Mouse (Mus musculus) embryo, embryonic 9.5 days (tissue): ENCODE measurements around the gene Bcat1.
A peak's percentile ranks its signal among the peaks of the same experiment; 100 is the strongest.
"Not testable (repeated sequence)": the region's sequence is repeated elsewhere in the genome, so short reads cannot be mapped to it uniquely, and the experiment has no call there.

Experiments
- DNase-seq: peaks from one replicate; pipeline ENCODE4 v3.0.0-alpha.2; 2017; ENCODE audit errors: extremely low spot score

Bcat1 gene

DNA sequence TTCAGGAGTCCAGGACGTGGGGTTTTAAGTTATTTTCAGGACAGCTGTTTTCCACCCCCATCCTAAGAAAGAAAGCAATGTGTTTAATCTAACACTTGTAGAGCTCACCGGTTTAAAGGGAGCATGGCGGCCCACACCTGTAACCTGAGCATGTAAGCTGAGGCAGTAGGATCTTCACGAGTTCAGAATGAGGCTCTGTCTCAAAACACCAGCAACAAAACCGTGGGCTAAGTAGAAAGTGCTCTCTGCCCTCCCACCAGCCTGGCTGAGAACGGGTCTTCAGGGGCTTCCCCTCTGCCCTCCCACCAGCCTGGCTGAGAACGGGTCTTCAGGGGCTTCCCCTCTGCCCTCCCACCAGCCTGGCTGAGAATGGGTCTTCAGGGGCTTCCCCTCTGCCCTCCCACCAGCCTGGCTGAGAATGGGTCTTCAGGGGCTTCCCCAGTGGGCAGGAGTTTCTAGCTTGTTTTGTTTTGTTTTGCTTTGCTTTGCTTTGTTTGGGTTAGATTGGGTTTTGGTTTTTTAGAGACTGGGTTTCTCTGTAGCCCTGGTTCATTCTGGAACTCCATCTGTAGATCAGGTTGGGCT, 17.1 kb upstream of the Bcat1 start:
- DNase-seq = not testable (repeated sequence)

DNA sequence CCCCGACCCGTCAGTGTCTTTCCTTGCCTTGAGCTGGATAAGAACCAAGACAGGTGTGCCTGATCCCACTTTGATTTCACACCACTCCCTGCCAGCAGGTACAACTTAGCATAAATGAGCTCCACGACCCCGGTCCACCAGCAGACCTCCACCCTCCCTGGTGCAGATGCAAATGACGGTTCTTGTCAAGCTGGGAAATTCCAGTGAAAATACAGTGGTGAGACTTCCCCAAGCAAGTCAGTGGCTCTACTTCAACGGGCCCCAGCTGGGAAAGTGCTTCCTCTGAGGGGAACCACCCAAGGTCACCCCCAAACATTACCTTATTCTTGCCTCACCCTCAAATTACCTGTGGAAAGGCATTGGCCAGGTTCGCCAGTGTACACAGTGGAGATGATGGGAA, 16.0 kb upstream of the Bcat1 start:
- DNase-seq = no peak

DNA sequence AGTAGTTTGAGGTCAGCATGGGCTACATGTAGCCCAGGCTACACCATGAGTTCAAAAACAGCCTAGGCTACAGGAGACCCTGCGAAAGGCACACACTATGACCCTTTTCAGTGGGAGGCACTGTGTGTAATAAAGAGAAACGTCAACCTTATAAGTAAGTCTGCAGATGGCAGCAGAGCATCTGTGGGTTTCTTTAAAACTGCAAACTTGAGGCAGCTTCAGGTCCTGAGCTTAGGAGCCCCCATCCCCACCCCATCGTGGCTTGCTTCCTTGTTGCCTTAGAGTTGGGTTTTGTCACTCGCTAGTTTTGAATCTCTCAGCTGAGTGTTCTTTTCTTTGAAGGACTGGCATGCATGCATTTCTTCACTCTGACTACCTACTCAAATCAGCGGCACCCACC, 14.9 kb upstream of the Bcat1 start:
- no peak for DNase-seq

DNA sequence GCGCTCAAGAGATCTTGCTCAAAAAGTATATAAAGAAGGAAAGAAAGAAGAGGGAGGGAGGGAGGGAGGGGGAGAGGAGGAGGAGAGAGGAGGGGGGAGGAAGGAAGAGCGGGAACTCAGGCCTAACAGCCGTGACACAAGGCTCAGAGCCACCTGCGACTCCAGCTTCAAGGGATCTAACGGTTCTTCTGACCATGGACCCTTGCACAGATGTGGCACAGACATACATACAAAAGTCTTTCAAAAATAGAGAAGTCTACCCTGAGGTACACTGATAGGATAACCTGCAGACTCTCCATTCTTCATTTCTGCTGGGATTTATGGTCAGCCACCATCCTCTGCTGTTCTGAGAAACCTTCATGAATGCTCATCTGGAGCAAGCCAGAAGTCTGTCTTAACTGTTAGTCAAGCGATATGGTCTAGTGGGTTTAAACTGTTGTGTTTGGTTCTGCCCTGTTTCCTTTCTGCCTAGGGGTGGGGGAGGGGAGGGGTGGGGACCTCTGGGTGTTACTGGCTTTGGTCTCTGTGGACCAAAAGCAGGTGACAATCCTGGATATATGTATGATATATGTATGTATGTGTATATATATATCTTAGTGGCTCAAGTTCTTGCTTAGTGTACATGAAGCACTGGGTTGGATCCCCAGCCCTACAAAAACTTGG, 14.3 kb upstream of the Bcat1 start:
- DNase-seq = no peak

DNA sequence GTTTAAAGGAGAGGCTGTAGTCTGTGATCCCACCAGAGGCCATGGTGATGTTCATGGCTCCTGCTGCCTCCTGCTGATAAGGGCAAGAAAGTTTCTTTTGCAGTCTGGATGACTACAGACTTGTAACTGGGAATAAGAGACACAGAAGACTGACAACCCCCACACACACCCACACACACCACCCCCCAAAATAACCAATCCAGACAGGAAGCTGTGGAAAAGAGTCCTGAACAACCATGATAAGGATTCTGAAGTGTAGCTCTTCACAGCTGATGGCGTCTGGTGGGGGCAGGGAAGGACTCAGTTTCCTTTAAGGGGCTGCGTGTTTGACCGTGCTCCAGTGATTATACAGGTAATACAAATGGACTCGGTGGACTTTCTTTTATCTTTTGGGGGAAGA, 13.4 kb upstream of the Bcat1 start:
- no peak for DNase-seq

DNA sequence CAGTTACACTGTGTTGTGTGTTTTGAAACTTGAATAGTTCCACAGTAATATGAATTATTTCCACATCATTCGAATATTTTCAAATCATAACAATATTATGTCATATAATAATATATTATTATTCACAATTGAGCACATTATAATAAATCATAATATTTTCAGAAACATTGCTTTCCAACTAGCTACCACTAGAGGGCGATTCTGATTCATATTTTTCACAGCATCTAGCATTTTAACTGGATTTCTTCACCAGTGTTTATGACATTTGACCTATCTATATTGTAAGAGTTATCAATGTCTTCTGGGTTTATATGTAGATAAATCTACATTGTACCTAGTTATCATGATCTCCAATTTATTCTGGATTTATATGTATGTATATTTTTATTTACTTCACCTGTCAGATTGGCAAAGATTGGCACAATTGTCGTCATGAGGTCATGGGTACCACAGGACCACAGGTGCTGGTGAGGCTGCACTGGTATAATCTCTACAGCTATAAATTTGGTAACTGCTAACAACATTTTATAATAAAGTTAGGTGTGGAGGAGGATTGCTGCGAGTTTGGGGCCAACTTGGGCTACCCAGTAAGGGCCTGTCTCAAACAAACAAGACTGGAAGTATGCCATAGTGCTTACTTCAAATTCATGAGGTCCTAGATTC, 12.6 kb upstream of the Bcat1 start:
- no peak for DNase-seq

DNA sequence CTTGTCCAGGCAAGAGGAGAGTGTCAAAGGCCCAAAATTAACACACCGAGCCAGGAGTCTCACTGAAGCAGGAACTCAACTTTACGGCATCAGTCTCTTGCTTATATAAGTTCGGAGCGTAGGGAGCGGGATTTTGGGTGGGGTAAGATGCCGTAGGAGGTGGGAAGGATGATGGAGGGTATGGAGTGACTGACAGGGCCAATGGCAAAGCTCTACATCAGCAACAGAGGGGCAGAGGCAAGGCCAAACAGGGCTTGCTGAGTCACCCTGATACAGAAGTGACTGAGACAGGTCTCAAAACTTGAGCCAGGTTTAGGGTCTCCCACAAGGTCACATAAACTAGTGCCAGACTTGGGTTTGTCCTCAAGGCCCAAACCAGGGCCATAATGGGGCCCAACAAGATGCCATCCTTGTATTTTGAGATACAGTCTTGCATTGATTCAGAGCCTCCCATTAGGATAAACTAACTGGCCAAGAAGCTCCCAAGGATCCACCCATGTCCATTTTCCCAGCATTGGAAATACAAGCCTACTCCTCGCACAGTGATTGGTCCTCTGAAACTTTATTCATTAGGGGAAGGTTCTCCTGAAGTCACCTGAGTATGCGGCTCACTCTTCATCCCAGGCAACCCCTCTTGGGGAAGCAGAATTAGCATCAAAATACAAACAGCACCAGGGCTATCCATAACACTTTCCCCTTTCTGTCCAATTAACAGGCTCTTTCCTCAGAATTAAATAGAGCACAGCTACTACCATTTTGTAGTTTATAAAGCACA, 8.5 kb upstream of the Bcat1 start:
- no peak for DNase-seq

DNA sequence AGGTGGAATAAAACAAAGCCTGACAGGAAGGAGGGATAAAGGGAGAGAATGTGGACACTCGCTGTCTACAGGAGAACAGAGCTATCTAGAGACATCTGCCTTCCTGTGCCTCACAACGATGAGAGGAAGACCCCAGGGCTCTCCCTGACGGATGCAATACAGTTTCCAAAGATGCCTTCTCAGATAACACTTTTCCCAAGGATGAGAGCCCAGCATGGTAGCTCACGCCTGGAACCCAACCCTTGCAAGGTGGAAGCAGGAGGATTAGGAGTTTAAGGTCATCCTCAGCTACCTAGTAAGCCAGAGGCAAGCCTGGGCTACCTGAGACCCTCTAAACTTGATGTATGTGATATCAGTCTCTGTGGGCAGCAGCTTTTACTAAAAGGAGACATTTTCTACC, 5.7 kb upstream of the Bcat1 start:
- no peak for DNase-seq

DNA sequence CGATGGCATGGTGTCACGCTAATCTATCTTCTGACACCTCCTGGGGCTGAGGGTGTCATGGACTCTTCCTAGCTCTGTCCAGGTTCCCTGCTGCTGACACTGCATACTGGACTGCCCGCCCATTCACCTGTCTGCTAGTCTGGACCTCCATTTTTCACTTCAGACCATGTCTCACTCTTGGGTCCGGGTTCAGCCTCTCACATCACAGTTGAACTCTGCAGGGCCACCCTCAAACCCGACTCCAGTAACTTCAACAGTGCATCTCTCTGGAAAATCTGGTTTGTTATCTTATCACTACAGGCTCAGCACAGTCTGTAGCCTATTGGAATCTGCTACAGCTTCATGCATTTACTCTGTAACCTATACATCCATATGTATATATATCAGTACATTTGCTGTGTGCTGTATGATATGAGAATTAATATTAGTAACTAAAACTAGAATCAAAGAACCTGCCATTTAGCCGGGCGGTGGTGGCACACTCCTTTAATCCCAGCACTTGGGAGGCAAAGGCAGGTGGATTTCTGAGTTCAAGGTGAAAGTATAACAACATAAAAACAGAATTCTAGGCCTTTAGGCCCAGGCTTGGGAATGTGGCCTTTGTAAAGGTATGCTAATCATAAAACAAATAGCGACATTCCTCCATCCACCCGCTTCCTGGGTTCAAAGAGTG, 3.2 kb upstream of the Bcat1 start:
- DNase-seq = no peak

DNA sequence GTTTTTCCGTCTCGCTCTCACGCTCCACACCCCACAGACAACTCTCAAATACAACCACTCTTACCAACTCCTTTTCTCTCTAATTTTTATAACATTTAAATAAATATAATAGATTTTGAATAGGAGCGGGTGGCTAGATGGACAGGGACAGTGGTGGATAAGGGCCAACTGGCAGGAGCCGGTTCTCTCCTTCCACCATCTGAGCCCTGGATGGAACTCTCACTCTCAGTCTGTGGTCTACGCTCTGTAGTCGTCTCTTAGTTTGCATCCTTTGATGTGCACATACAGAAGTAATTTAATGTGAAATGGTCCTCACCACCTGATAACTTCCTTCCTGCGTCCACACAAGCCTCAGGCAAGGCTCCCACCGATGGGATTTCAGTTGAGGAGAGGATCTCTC, 302 bp upstream of the Bcat1 start:
- no peak for DNase-seq

DNA sequence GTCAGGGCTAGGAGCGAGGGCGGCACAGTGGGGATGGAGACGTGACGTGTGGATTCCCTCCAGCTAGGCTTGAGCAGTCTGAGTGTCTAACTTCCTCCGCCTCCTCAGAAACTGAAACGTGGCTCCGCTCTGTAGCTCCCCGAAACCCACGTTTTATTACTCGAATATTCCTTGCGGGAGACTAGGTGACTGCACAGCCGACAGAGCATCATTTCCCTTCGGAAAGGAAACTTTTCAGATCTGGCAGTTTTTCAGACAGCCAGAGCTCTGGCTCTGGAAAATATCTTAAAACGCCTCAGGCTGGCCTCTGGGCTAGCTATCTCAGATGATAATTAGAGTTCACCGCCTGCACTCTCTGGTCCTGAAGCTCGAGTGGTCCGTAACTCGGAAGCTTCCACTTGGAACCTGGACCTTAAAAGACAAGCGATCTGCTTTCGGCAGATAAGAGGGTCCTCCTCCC, 866 bp downstream of the Bcat1 start:
- peak; percentile 58 for DNase-seq

DNA sequence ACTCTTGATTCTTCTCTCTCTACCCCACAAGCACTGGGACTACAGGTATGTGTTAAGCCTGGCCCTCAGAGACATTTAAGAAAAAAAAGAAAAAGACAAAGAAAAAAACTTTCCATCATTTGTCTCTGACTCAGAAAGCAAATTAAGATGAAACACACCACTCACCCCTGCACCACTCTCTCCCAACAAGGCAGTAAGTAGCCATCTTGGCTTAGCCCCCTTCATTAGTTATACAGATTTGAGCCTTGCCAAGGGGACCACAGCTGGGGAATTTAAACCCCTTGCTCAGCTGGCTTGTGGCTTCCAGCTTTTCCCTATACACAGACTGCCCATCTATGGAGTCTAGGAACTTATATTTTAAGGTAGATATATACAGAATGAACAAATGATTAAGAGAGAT, 1.5 kb downstream of the Bcat1 start:
- no peak for DNase-seq

DNA sequence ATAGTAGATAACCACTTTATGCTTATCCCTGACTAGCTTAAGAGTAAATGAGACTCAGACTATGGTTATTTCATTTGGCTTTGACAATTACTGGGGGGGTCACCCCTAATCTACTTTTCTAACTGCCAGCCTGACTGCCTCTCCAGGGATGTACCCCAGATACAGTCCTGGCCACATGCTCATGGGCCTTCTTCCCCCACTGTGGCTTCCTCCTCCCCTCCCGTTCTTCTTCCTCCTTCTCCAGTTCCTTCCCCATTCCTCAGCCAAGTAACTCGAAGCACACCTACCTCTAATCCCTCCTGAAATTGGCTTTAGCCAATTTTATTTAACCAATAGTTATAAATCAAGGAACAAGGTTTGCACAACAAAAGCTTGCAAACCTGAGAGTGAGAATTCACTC, 6.1 kb downstream of the Bcat1 start:
- no peak for DNase-seq

DNA sequence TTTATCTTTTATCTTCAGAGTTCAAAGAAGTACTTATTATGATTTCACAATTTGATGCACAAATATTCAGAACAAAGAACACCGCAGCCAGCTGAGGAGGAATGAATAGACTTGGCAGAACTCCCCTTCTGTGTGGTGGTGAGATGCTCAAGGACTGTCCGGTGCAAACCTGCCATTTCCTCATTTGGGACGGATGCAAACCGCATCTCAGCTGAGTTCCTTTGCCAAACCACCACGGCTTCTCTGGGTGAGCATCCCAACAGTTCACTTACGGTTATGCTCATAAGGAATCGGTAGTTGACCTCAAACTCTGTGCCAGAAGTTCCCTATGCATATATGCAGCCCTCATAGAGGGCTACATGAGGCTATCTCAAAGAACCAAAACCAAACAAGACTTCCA, 6.6 kb downstream of the Bcat1 start:
- no peak for DNase-seq

DNA sequence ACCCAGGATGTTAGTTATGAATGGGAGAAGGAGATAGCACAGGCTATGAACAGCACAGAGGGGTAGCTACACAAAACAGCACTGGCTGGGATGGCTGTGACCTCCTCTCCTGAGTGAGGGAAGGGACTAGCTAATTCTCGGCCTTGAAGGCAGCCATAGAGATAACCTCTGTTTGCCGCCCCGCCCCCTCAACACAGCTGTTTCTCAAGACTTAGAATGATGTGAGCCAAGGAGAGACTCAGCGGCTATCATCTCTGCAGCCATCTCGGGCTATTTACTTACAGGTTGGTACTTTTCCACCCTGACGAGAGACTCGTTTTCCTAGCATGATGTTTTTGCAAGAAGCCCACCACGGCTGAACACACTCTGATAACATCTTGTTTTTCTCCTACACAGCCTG, 8.3 kb downstream of the Bcat1 start:
- no peak for DNase-seq

DNA sequence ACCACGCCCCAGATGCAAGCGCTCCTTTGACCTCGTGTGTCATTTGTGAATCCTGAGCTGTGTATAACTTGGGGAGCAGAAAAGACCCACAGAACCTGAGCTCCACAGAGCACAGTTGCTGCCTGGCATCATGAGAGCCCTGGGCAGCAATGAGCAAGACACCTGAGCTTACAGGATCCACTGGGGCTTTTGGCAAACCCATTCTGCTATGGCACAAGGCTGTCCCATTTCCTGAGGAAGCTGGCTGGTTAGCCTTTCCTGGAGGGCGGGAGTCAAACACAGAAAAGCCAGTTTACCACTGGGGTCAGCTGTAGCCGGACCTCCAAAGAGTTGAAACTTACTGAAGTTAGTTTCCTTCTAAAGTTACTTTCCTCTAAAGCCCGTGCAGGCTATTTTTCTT, 9.6 kb downstream of the Bcat1 start:
- DNase-seq = no peak

DNA sequence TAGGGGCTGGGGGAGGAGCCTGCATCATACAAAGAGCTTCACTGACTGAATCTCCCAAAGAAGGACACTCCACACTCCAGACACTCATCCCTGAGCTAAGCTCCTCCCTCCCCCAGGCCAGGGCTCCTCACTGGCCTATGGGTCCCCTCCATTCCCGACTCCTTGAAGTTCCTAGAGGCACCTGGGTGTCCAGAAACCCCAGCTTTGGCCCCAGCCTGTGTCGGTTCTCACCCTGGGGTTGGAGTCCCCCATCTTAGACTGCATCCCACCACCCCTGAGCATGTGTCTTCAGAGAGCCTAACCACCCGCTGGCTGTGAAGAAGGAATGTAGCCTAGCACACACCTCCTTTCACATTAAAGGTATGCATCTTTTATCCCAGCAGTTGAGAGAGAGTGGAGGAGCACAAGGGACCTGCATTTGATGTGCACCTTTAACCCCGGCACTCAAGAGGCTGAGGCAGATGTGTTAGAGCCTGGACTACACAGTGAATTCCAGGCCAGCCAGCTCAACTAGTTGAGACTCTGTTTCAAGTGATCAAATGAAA, 10.6 kb downstream of the Bcat1 start:
- no peak for DNase-seq

DNA sequence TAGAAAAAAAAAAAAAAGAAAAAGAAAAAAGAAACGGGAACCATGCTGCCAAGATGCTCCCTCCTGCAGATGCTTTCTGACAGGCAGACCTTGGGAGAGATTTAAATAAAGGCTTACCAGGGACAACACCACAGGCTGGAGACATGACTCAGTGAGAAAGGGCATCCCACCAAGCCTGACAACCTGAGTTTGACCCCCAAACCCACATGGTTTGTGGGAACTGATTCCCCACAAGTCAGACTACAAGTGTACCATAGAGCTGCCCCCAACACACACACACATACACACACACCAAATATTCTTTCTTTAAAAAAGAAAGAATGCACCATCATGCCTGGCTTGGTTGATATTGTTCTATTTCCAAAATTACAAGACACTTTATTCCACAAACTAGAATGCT, 11.9 kb downstream of the Bcat1 start:
- DNase-seq = no peak

DNA sequence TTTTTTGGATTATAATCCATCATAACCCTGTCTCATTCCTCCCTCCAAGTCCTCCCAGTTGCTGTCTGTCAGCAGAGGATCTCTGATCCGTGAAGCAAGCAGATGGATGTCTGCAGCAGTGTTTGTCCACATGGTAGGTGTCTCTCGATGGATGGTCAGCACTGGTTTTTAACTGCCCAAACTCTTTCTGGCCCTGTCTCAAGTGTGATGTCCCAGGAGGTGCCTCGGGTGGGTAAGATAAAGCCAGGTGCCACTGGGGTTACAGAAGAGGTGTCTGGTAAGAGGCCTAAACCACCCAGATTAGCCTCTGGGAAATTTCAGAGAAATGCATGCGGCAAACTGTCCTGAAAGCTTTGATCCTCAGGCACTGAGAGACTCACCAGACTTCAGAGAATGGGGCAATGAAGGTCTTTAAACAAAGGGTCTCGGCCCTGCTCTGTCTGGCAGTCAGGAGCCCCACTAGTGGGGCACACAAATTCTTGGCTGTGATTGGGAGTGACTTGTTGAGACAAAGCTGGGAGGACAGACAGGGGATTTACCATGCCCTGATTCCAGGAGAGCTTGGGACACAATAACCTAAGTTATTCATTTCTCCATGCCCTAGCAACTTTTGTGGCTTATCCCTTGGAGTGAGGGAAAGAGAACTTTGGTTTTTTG, 12.6 kb downstream of the Bcat1 start:
- no peak for DNase-seq

DNA sequence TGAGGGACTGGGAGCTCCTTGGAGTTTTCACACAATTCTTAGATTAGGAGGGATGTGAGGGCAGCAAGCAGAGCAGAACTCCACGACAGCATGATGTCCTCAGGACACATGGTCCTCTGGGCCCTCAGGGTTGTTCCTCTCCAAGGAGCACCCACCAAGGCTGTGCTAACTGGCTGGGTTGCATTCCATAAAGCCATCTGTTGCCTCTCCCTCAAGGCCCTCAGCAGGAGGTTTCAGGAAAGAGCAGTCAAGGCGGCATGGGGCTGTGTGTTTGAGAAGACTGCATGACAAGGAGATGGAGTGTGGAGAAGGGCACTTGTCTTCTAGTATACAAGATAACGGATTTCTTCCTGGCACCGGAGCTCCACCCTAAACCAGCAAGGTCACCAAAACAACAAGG, 13.2 kb downstream of the Bcat1 start:
- no peak for DNase-seq

DNA sequence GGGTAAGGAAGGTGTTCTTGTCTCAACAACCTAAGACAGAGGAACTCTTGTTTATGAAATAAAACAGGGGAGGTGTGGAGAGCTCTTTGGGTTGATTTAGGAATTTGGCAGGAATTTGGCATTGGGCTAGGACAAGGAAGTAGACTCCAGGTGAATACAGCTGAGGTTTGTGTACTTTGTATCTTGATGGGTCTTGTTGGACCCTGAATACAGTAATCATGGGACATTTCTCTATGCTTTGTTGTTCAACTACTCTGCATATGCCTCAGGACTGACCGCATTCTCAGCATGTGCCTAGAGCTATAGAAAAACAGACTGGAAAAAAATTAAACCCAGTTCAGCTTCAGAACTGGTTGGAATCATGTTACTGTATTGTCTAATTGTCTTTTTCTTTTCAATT, 14.6 kb downstream of the Bcat1 start:
- DNase-seq = no peak
